Mouse (Mus musculus): ENCODE data around the gene Aldh9a1. TPM values are rescaled to one million over a fixed set of nuclear protein-coding genes. Genes with fewer than 3 reads are reported as not detected.

The Aldh9a1 gene
- 10 to 100 TPM; 15.3 to 17.7 TPM for total RNA-seq (2021)
- long read RNA-seq, experiment 1, transcript Aldh9a1-201 (11 exons, 2,835 nt): major isoform, 17 of 27 reads
- long read RNA-seq, experiment 1, partial matches to known transcripts: 3 of 27 reads
- long read RNA-seq, experiment 1, other reads (novel, unspliced or antisense): 7 of 27 reads
- long read RNA-seq, experiment 2, transcript Aldh9a1-201 (11 exons, 2,835 nt): major isoform, 14 of 24 reads
- long read RNA-seq, experiment 2, partial matches to known transcripts: 1 of 24 reads
- long read RNA-seq, experiment 2, other reads (novel, unspliced or antisense): 9 of 24 reads

GRCm38 (mm10) chr1:167349815-167350596 lies at the start of gene Aldh9a1:
Aldh9a1 (plus strand) TSS chr1:167349991.
- peak; percentile 77 to 90 for DNase-seq (ENCODE audit: low spot score in 2 of 2)
- intact Hi-C loops (cut with DNase I): no loop called here

- no peak for DNase-seq (ENCODE audit: low spot score in 2 of 2)
- intact Hi-C loops (cut with DNase I): no loop called here
These were observed 49.7 kb upstream of the Aldh9a1 start for GRCm38 (mm10) chr1:167300122-167300521.

DNA sequence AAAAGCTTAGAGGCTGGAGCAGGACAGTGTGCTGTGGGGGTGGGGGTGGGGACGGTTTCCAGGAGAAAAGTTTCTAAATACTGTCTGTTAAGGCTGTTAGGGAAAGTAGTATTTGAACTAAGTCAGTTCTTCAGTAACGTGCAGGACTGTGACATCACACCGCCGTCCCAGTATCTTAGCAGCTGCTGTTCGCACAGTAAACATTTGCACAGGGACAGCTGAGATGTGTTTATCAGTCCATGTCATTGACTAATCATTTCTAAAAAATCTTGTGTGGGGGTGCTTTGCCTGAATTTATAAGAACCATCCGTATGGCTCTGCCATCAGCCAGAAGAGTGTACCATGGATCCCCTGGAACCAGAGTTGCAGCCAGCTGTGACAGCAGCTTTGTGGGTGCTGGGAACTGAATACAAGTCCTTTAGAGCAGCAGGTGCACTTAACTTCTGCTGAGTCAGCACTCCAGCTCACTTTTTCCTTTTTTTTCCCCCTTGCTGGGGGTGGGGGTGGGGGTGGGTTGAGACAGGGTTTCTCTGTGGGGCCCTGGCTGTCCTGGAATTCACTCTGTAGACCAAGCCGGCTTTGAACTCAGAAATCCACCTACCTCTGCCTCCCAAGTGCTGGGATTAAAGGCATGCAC lies 44.2 kb upstream of the Aldh9a1 start:
- DNase-seq (ENCODE audit: low spot score in 2 of 2): no peak
- intact Hi-C loops (cut with DNase I): no loop called here

GRCm38 (mm10) chr1:167306451-167307240 lies 43.1 kb upstream of the Aldh9a1 start:
- DNase-seq (ENCODE audit: low spot score in 2 of 2): peak; percentile 40 to 61
- intact Hi-C loops (cut with DNase I): no loop called here

GRCm38 (mm10) chr1:167307674-167308073 lies 42.1 kb upstream of the Aldh9a1 start:
- intact Hi-C loops (cut with DNase I): no loop called here
- DNase-seq (ENCODE audit: low spot score in 2 of 2): no peak

- DNase-seq (ENCODE audit: low spot score in 2 of 2): peak; percentile 98 to 99
- intact Hi-C loops (cut with DNase I): no loop called here
These were observed 41.3 kb upstream of the Aldh9a1 start, which contains the start of gene Tmco1 for GRCm38 (mm10) chr1:167308261-167309054. Tmco1 (plus strand) TSS chr1:167308378.

- intact Hi-C loops (cut with DNase I): no loop called here
- no peak for DNase-seq (ENCODE audit: low spot score in 2 of 2)
These were observed 37.4 kb upstream of the Aldh9a1 start for GRCm38 (mm10) chr1:167312367-167312766.

GRCm38 (mm10) chr1:167313220-167313619 lies 36.6 kb upstream of the Aldh9a1 start:
- intact Hi-C loops (cut with DNase I): no loop called here
- DNase-seq (ENCODE audit: low spot score in 2 of 2): no peak

DNA sequence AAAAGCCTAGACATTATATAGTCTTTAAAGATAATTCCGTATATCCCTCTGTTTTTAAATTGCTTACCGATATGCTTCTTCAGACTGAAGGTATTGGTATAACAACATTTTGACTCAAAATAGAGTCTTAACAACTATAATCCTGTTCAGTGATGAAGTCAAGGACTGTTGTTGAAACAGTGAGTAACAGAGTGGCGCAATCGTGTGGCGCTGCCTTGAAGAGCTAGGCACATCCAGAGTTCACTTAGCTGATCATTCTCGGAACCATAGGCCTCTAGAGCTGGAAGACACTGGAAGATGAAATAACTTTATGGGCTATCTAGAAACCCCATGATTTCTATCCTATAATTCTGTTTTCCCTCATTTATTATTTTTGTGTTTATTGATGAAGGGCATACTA lies 28.1 kb upstream of the Aldh9a1 start:
- intact Hi-C loops (cut with DNase I): no loop called here
- DNase-seq (ENCODE audit: low spot score in 2 of 2): no peak

DNA sequence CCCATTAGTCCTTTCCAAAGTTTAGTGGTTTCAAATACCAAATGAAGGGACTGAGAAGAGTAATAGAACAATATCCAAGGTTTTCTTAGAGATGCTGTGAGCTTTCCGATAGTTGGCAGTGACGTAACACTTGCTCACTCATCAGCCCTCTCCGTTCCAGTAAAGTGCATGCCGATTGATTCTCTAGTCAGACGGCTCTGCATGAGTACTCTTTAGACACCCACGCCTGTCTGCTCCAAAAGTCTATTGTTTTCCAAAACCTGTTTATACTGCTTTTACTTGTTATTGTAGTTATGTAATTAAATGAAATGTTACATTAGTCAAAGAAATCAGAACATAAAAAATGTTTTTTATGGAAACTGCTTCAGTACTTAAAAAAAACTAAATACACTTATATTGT lies 21.0 kb upstream of the Aldh9a1 start:
- intact Hi-C loops (cut with DNase I): no loop called here
- DNase-seq (ENCODE audit: low spot score in 2 of 2): no peak

- no peak for DNase-seq (ENCODE audit: low spot score in 2 of 2)
- intact Hi-C loops (cut with DNase I): loop anchor here (10.0 kb wide), 1 partner anchor 546 kb away; no protein-coding TSS in a partner anchor
These were observed 18.7 kb upstream of the Aldh9a1 start for GRCm38 (mm10) chr1:167331106-167331505.

- intact Hi-C loops (cut with DNase I): loop anchor here (10.0 kb wide), 1 partner anchor 552 kb away; no protein-coding TSS in a partner anchor
- no peak for DNase-seq (ENCODE audit: low spot score in 2 of 2)
These were observed 13.4 kb upstream of the Aldh9a1 start for GRCm38 (mm10) chr1:167336398-167336797.

GRCm38 (mm10) chr1:167337463-167338095 lies 12.2 kb upstream of the Aldh9a1 start:
- peak; percentile 96 to 97 for DNase-seq (ENCODE audit: low spot score in 2 of 2)
- intact Hi-C loops (cut with DNase I): loop anchor here (1.0 to 10.0 kb wide), 2 partner anchors 117 to 553 kb away; no protein-coding TSS in a partner anchor

DNA sequence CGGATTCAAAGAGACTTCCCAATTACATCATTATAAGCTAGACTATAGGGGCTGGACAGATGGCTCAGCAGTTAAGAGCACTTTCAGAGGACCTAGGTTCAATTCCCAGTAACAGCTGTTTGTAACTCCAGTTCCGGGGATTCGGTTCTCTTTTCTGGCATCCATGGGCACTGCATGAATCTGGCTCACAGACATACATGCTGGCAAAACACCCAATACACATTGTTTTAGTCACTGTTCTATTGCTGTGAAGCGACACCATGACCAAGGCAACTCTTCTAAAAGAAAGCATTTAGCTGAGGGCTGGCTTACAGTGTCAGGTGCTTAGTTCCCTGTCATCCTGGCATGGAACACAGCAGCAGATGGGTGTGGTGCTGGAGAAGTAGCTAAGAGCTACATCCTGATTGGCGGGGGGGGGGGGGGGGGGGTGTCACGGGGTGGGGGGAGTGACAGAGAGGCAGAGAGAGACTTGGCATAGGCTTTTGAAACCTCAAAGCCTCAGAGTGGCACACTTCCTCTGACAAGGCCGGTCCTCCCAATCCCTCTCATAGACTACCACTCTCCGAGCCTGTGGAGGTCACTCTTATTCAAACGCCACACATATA lies 10.5 kb upstream of the Aldh9a1 start:
- intact Hi-C loops (cut with DNase I): loop anchor here (10.0 kb wide), 1 partner anchor 554 kb away; no protein-coding TSS in a partner anchor
- DNase-seq (ENCODE audit: low spot score in 2 of 2): peak in 1 of 2 experiments; percentile 48

DNA sequence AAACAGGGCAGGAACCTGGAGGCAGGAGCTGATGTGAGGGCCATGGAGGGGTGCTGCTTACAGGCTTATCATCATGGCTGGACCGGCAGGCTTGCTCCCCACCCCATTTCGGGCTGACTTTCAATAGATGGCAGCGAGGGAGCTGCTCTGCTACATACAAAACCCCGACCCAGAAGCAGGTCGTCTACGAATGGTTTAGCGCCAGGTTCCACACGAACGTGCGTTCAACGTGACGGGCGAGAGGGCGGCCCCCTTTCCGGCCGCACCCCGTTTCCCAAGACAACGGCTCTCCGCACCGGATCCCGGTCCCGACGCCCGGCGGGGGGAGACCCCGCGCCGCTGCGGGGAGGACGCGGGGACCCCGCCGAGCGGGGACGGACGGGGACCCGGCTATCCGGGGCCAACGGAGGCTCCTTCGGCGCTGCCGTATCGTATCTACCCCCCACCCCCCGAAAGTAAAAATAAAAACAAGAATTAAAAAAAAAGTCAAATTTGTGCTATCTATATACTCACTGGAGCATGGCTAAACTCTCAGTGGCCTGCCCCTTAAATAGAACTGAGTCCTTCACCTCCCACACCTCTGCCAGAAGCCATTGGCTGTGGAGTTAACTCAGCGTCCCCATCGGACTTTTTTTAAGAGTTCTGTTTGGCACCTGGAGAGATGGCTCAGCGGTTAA lies 9.5 kb upstream of the Aldh9a1 start:
- no peak for DNase-seq (ENCODE audit: low spot score in 2 of 2)
- intact Hi-C loops (cut with DNase I): no loop called here

DNA sequence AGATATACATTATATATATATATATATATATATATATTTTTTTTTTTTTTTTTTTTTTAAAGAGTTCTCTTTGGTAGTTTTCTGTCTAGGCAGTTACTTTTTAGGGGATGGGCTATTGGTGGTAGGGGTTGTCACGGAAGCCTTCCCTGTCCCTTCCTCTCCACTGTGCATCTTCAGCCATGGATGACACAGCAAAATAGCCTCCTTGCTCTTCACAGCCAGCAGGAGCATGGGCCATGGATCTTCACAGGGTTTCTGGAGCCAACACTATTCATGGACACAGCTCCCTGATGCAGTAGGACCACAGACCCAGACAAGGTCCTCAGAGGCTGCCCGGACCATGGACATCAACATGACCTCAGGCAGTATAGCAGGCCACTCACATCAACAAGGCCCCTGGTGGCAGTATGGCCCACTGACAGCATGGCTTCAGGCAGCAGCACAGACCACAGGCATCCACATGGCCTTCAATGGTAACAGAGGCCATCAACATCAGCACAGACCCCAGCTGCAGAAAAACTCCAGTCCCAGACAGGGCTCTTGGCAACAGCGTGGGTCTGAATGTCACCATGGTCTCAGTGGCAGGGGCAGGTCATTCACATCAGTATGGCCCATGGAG lies 8.8 kb upstream of the Aldh9a1 start:
- intact Hi-C loops (cut with DNase I): no loop called here
- DNase-seq (ENCODE audit: low spot score in 2 of 2): no peak

DNA sequence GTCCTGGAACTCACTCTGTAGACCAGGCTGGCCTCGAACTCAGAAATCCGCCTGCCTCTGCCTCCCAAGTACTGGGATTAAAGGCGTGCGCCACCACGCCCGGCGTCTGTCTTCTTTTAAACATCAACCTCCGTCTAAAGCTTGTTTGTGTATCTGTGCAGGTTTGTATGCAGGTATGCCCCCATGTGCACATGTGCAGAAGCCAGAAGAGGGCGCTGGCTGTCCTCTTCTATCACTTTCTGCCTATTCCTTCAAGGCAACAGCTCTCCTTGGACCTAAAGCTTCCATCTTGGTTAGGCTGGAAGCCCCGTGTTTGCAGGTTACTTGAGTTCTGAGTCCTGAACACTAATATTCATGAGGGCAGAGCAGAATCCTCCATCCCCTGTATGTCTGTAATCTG lies 7.0 kb upstream of the Aldh9a1 start:
- intact Hi-C loops (cut with DNase I): no loop called here
- DNase-seq (ENCODE audit: low spot score in 2 of 2): no peak

Data from left cerebral cortex, postnatal 14 days (tissue).